Mouse (Mus musculus): ENCODE measurements around the gene Foxp4. TPM values are rescaled to one million over a fixed set of nuclear protein-coding genes. Genes with fewer than 3 reads are reported as not detected.

The Foxp4 gene
- polyA plus RNA-seq, 1 experiment from 2014 or later, result 27.2 TPM

DNA sequence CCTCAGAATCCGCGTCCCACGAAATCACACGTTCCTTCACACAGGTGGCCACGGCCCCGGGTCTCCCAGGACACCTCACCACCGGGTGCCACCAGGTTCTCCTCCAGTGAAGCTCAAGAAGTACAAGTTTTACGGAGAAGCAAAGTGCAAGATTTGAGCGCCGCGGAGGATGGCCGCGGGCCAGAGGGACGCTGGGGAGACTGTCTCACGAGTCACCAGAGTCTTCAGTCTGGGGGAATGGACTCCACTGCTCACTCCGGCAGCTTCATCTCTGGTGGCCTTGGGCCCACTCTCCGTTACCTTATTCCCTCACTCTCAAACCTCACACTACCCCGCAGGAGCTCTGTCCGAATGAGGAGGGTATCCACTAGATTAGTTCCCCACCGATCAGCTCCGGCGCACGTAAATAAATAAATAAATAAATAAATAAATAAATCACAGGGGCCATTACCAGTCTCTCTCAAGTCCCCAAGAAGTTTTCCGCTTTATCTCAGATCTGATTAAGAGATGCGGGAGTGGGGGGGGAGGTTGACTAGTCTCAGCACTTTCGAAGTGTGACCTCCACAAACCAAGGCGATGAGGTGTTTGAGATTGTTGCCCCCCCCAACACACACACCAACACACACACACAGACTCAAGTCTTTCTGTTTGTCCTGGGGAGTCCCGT is 1.3 kb downstream of the Foxp4 start:
- under 1% methylated on average over 28 of the region's 28 CpGs for WGBS
- H3K9me3 ChIP-seq (replicated peaks), result no peaks in the 10 kb centered on the region
- peak; percentile 64 for DNase-seq (ENCODE audit: low spot score)

DNA sequence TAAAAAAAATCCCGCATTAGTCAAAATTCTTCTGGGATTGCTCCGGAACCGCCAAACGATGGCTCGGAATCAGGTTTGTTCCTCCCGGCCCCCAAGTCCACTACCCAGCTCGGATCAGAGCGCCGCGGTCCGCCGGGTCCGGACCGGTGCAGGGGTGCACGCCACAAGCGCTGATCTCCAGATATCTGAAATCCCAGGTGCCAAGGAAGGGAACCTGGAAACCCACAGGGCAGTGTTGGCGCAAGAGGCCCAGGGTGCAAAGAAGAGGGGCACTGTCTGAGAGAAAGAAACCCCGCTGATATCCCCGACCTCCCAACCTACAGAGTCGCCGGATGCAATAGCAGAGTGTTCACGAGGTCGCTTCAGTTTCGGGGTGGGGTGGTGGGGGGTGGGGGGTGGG is 1.9 kb downstream of the Foxp4 start:
- peaks cover 79% of the 10 kb centered on the region for H3K4me1 ChIP-seq
- H3K36me3 ChIP-seq, result peaks cover 40% of the 10 kb centered on the region
- H3K27ac ChIP-seq, result peak overlapping the region; percentile 99
- H3K27me3 ChIP-seq (ENCODE audit: low read depth, poor library complexity, severe bottlenecking), result peaks cover 54% of the 10 kb centered on the region
- no peak for DNase-seq (ENCODE audit: low spot score)
- peak overlapping the region; percentile 95 for H3K4me3 ChIP-seq
- 0% methylated on average over 24 of the region's 24 CpGs for WGBS
- no peaks in the 10 kb centered on the region for H3K9me3 ChIP-seq (replicated peaks)

More for the DNA sequence above, 1.3 kb downstream of the Foxp4 start:
- H3K27ac ChIP-seq, result peak overlapping the region; percentile 99
- peaks cover 34% of the 10 kb centered on the region for H3K36me3 ChIP-seq
- H3K27me3 ChIP-seq (ENCODE audit: low read depth, poor library complexity, severe bottlenecking), result peaks cover 48% of the 10 kb centered on the region
- H3K4me1 ChIP-seq, result peaks cover 74% of the 10 kb centered on the region
- H3K4me3 ChIP-seq, result peak overlapping the region; percentile 95

DNA sequence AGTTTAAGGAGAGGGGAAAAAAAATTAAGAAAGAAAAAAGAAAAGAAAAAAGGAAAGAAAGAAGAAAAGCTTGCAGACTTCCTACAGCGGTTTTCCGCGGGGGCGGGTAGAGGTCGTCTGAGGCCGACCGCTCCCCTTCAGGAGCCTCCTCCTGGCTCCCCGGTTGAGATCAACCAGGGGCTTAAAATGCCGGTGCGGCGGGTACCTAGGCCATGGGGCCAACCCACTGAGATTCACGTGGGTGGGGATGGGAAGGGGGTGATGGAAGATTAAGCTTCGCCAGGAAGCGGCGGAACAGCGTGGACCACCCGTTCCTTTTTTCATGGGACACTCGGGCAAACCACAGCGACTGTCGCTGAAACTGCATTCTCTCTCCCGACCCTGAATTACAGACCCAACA is 2.3 kb downstream of the Foxp4 start:
- H3K36me3 ChIP-seq, result peaks cover 44% of the 10 kb centered on the region
- H3K4me3 ChIP-seq, result peak overlapping the region; percentile 95
- no peak for DNase-seq (ENCODE audit: low spot score)
- H3K27ac ChIP-seq, result peak overlapping the region; percentile 99
- H3K27me3 ChIP-seq (ENCODE audit: low read depth, poor library complexity, severe bottlenecking), result peaks cover 58% of the 10 kb centered on the region
- WGBS, result 2% methylated on average over 21 of the region's 21 CpGs
- peaks cover 80% of the 10 kb centered on the region for H3K4me1 ChIP-seq
- H3K9me3 ChIP-seq (replicated peaks), result no peaks in the 10 kb centered on the region

DNA sequence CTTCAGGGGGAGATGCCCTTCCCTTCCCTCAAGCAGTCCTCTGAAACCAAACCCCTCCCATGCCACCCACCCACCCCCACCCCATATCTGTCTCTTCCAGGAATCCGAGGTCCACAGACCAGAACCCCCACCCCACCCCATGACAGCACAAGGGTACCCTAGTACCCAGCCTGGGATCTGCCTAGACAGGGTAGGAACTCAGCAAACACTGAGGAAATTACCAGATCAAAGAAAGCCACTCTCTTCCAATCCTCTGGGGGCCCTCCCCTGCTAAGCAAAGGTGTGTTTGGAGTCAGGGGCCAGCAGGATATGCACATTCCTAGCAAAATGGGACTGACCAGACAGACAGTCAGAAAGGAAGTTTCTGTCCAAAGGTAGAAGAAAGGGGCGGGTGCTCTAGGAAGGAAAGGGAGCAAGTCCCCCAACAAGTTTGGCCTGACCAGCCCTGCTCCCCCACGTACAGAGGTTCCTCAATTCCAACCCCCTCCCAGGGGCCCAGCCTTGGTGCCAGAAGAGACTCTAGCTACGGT is 3.2 kb downstream of the Foxp4 start:
- H3K36me3 ChIP-seq, result peaks cover 54% of the 10 kb centered on the region

DNA sequence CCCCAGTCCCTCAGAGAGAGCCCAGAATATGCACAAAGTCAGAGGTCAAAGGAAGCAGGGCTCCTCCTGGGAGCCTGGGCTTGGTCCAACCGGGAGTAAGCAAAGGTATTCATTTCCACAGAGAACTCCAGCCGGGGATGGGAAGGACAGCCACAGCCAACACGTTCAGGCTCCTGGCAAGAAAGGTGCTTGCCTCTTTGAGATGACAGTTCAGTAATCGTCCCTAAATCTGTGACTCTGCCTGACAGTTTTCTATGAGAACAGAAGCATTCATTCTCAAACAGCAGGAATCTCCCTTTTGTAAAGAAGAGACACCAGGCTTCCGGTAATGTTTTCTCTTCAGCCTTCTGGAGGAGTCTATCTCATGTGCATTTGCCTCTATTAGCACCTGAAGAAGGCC is 4.6 kb downstream of the Foxp4 start:
- WGBS, result 52% methylated on average over 5 of the region's 5 CpGs
- H3K4me3 ChIP-seq, result no peak overlapping the region
- no peak overlapping the region for H3K27ac ChIP-seq
- no peak for DNase-seq (ENCODE audit: low spot score)
- H3K9me3 ChIP-seq (replicated peaks), result no peaks in the 10 kb centered on the region
- H3K4me1 ChIP-seq, result peaks cover 67% of the 10 kb centered on the region
- H3K36me3 ChIP-seq, result peaks cover 67% of the 10 kb centered on the region
- peaks cover 74% of the 10 kb centered on the region for H3K27me3 ChIP-seq (ENCODE audit: low read depth, poor library complexity, severe bottlenecking)

More for the DNA sequence above, 3.2 kb downstream of the Foxp4 start:
- peak overlapping the region; percentile 95 for H3K4me3 ChIP-seq
- H3K27ac ChIP-seq, result no peak overlapping the region
- WGBS, result 23% methylated on average over 4 of the region's 4 CpGs
- no peaks in the 10 kb centered on the region for H3K9me3 ChIP-seq (replicated peaks)
- peaks cover 65% of the 10 kb centered on the region for H3K27me3 ChIP-seq (ENCODE audit: low read depth, poor library complexity, severe bottlenecking)
- H3K4me1 ChIP-seq, result peaks cover 76% of the 10 kb centered on the region
- DNase-seq (ENCODE audit: low spot score), result no peak

DNA sequence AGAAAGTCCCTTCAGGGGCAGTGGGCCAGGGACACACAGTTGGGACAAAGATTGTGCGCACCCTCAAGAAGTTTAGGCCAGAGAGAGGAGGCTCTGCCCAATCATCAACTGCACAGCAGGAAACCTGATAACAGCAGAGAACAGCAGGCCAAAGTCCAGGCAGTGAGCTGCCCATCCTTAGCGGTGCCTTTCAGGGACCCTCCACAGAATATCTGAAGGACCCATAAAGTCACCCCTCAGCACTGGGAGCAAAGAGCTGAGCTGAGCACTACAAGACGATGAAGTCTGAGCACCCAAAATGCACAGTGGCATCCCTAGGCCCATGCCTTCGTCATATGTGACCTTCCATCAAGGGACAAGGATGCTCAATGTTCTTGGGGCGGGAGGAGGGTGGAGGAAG is 6.5 kb downstream of the Foxp4 start:
- Histone ChIP-seq H3K9me3 (replicated peaks) (no peaks in the 10 kb centered on the region), H3K27me3 (ENCODE audit: low read depth, poor library complexity, severe bottlenecking) (peaks cover 81% of the 10 kb centered on the region), H3K4me1 (peaks cover 54% of the 10 kb centered on the region), H3K4me3 (no peak overlapping the region), H3K27ac (no peak overlapping the region), H3K36me3 (peaks cover 82% of the 10 kb centered on the region)
- 80% methylated on average over 5 of the region's 5 CpGs for WGBS
- DNase-seq (ENCODE audit: low spot score), result no peak

DNA sequence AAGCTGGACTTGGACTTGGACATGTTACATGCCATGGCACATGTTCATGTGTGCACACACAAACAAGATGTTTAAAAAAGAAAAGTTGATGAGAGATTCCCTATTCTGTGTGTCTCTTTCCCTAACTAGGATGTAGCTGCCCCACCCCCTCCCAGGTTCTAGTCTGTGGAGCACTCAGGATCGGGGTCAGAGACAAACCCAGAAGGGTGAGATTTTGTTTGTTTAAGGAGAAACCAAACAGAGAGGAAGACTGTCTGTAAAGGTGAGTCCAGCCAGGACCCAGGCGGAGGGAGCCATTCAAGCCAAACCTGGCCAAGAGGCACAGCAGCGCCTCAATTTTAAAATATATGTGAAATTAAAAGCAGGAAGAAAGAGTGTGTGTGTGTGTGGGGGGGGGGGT is 7.2 kb downstream of the Foxp4 start:
- no peak for DNase-seq (ENCODE audit: low spot score)
- WGBS, result 91% methylated on average over 3 of the region's 3 CpGs
- Histone ChIP-seq H3K27me3 (ENCODE audit: low read depth, poor library complexity, severe bottlenecking) (peaks cover 79% of the 10 kb centered on the region), H3K9me3 (replicated peaks) (no peaks in the 10 kb centered on the region), H3K27ac (no peak overlapping the region), H3K4me3 (no peak overlapping the region), H3K4me1 (peaks cover 48% of the 10 kb centered on the region), H3K36me3 (peaks cover 86% of the 10 kb centered on the region)

DNA sequence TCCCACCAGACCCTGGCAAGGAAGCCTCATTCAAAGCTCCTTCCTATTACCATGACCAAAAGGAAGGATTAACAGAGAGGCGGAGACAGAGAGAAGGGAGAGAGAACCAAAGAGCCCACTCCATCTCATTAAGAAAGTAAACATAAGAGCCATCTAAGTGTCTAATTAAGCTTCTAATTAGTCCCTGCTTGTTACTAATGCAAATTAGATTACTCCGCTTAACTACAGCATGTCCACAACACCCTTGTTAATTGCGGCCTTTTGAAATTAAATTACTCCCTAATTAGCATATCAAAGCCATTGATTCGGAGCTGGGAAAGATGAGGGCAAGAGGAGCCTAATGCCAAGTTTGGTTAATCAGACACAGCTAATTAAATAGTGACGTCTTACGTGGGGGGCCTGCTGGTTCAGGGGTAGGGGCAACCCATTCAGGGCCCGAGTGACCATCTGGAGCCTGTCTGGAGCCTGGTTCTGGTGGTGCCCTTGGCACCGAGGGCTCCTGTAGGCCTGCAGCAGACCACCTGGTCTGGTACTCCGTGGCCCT is 9.7 kb downstream of the Foxp4 start:
- Histone ChIP-seq H3K27me3 (ENCODE audit: low read depth, poor library complexity, severe bottlenecking) (peaks cover 71% of the 10 kb centered on the region), H3K27ac (no peak overlapping the region), H3K9me3 (replicated peaks) (no peaks in the 10 kb centered on the region), H3K4me1 (peaks cover 43% of the 10 kb centered on the region), H3K4me3 (no peak overlapping the region), H3K36me3 (peaks cover 75% of the 10 kb centered on the region)
- 35% methylated on average over 9 of the region's 9 CpGs for WGBS
- DNase-seq (ENCODE audit: low spot score), result no peak

DNA sequence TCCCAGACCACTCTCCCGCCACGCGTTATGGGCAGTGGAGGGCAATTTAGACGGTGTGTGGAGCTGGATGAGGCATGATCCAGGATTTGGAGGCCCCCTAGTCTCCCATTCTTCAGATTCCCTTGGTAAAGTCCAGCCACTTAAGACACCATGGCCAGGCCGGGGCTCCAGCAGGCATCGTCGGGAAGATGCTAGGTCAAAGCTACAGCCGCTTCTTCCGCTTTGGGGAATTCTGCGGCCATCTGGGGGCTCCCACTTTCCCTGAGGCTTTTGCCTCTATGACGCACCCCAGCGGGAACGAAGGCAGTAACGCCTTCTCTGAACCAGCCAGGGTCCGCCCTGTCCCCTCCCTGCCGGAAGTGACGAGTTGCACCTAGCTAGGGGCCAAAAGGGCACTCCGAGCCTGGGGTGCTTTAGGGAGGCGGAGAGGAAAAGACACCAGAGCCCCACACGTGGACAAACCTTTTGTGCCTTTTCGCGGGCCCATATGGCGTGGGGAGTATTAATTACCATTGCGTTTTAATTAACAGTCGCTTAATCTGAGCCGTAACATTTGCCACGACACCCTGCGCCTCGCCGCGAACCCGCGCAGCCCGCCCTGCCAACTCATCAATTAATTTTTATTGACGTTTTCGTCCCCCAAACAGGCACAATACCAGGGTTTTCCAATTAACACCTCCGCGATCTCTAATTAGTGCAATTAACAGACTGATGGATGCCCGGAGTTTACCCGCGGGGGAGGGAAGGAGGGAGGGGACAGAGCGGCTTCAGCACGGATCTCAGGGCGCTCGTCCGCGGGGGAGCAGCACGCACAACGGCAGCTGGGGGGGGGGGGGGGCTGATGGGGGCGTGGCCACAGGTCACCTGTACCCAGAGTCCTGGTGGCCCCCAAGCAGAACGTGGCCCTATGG is 15.1 kb downstream of the Foxp4 start:
- Histone ChIP-seq H3K4me3 (peak overlapping the region; percentile 49), H3K4me1 (peaks cover 71% of the 10 kb centered on the region), H3K27me3 (ENCODE audit: low read depth, poor library complexity, severe bottlenecking) (peaks cover 78% of the 10 kb centered on the region), H3K9me3 (replicated peaks) (no peaks in the 10 kb centered on the region), H3K36me3 (peaks cover 34% of the 10 kb centered on the region), H3K27ac (peak overlapping the region; percentile 4; the same call in 1 of the 2 replicates)
- WGBS, result 8% methylated on average over 51 of the region's 51 CpGs
- DNase-seq (ENCODE audit: low spot score), result peak; percentile 74

DNA sequence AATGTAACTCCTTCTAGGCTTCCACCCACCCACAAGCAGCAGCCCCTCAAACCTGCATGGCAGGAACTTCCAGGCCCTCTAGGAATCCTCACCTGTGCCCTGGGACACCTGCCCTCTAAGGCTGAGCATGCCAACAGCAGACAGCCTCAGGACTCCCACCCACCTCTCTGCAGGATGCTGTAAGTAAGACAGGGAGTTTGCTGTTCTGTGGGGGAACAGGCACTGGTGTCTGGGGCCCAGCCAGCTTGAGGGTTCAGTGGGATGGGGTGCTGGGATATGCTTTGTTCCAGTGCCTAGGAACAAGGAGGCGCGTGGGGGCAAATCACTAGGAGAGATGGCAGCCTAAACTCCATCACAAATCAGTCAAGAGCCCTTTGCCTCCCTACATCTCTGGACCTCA is 16.4 kb downstream of the Foxp4 start:
- WGBS, result 86% methylated on average over 2 of the region's 2 CpGs
- Histone ChIP-seq H3K4me1 (peaks cover 73% of the 10 kb centered on the region), H3K27me3 (ENCODE audit: low read depth, poor library complexity, severe bottlenecking) (peaks cover 82% of the 10 kb centered on the region), H3K4me3 (no peak overlapping the region), H3K9me3 (replicated peaks) (no peaks in the 10 kb centered on the region), H3K36me3 (peaks cover 37% of the 10 kb centered on the region), H3K27ac (no peak overlapping the region)
- DNase-seq (ENCODE audit: low spot score), result no peak

DNA sequence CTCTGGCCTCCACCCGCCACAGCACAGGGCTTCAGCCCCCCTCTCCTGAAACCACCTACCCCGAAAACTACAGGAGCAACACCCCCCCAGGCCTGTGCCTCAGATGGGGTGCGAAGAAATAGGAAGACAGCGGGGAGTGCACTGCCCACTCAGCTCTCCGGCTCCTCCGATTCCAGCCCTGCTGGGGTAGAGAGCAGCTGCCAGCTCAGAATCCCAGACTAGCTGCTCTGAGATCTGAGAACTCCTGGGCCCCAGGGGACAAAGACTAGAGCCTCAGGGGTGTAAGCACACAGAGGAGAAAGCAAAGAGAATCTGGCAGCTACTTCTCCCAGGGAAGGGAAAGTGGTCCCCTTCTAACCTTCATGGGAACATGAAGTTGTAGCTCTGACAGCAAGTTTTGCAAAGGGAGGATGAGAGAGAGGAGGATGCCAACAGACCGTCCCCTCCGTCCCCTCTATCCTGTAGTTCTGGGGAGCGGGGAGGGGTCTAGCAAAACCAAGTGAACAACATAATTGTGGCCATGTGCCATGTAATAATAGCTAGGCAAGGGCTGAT is 17.0 kb downstream of the Foxp4 start:
- Histone ChIP-seq H3K27ac (no peak overlapping the region), H3K9me3 (replicated peaks) (no peaks in the 10 kb centered on the region), H3K4me1 (peaks cover 73% of the 10 kb centered on the region), H3K4me3 (peak overlapping the region; percentile 9; the same call in 1 of the 2 replicates), H3K36me3 (peaks cover 37% of the 10 kb centered on the region), H3K27me3 (ENCODE audit: low read depth, poor library complexity, severe bottlenecking) (peaks cover 82% of the 10 kb centered on the region)
- DNase-seq (ENCODE audit: low spot score), result no peak
- WGBS, result 31% methylated on average over 9 of the region's 9 CpGs

DNA sequence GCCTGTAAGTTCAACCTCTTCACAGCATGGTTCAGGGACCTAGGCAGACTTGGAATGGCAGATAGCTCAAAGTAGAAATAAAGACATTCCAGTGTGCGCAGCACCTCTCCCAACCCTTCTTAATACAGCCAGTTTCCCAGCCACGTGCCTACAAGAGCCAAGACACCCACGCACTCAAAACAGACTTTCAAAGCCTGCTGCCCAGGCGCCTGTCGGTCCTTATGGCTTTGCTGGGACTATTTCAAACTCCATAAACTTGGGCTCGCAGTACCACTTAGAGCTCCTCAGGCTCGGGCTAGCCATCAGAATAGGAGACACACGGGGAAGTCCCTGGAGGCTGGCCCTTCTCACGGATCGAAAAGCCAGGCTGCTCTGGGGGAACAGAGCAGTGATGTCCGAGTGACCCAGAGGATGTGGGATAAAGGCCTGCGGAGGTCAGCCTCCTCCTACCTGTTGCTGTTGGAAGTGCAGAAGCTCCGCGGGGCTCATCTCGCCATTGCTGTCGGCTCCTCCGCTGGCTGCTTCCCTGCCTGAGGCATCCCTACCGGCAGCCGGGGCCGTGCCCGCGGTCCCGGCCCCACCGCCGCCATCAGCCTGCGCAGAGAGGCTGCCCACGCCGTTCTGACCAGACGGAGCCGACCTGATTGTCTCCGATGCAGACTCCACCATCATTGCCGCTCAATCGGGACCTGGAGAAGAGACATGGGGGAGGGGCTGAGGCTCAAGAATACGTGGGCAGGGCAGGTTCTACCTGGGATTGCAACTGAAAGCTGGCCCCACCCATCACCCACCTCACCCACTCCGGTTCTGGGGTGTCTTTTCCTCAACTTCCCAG is 20.4 kb downstream of the Foxp4 start:
- 16% methylated on average over 35 of the region's 35 CpGs for WGBS
- H3K27ac ChIP-seq, result no peak overlapping the region
- no peaks in the 10 kb centered on the region for H3K9me3 ChIP-seq (replicated peaks)
- H3K27me3 ChIP-seq (ENCODE audit: low read depth, poor library complexity, severe bottlenecking), result peaks cover 62% of the 10 kb centered on the region
- peak overlapping the region; percentile 26; the same call in 1 of the 2 replicates for H3K4me3 ChIP-seq
- DNase-seq (ENCODE audit: low spot score), result no peak
- H3K36me3 ChIP-seq, result peaks cover 60% of the 10 kb centered on the region
- peaks cover 60% of the 10 kb centered on the region for H3K4me1 ChIP-seq

All from limb, embryonic 10.5 days (tissue).